Mouse (Mus musculus) cerebellum, adult 11-12 months (tissue): ENCODE results near the gene Cfap61.
"Not testable (repeated sequence)": the region's sequence is repeated elsewhere in the genome, so short reads cannot be mapped to it uniquely, and the experiment has no call there.

ENCODE experiments used
- DNase-seq: peaks from one replicate; pipeline ENCODE4 v3.0.0; 2022

The Cfap61 gene

GRCm38 (mm10) chr2:145934339-145935231 is at the start of gene Cfap61, which contains the start of gene Crnkl1:
Gene Cfap61, plus strand, starts transcription at chr2:145934784.
Gene Crnkl1, minus strand, starts transcription at chr2:145935014.
- DNase-seq: peak; percentile 93

- no peak for DNase-seq
Observed at GRCm38 (mm10) chr2:145884913-145885785, 49.4 kb upstream of the Cfap61 start.

GRCm38 (mm10) chr2:145887937-145888765 is 46.4 kb upstream of the Cfap61 start:
- no peak for DNase-seq

- no peak for DNase-seq
Observed at GRCm38 (mm10) chr2:145888766-145889480, 45.7 kb upstream of the Cfap61 start.

- DNase-seq: no peak
Observed at GRCm38 (mm10) chr2:145890571-145890970, 44.0 kb upstream of the Cfap61 start.

- no peak for DNase-seq
Observed at GRCm38 (mm10) chr2:145893756-145894155, 40.8 kb upstream of the Cfap61 start.

GRCm38 (mm10) chr2:145898106-145898505 is 36.5 kb upstream of the Cfap61 start:
- peak; percentile 78 for DNase-seq

GRCm38 (mm10) chr2:145900318-145900717 is 34.3 kb upstream of the Cfap61 start:
- DNase-seq: not testable (repeated sequence)

- DNase-seq: peak; percentile 56
Observed at GRCm38 (mm10) chr2:145901861-145902260, 32.7 kb upstream of the Cfap61 start, which contains the start of gene Naa20. Gene Naa20, plus strand, starts transcription at chr2:145902099.

GRCm38 (mm10) chr2:145903061-145903901 is 31.3 kb upstream of the Cfap61 start:
- DNase-seq: peak; percentile 90

GRCm38 (mm10) chr2:145903983-145904616 is 30.5 kb upstream of the Cfap61 start:
- no peak for DNase-seq

GRCm38 (mm10) chr2:145905156-145905555 is 29.4 kb upstream of the Cfap61 start:
- DNase-seq: no peak

GRCm38 (mm10) chr2:145905884-145906283 is 28.7 kb upstream of the Cfap61 start:
- not testable (repeated sequence) for DNase-seq

GRCm38 (mm10) chr2:145920941-145921650 is 13.5 kb upstream of the Cfap61 start:
- no peak for DNase-seq

GRCm38 (mm10) chr2:145936975-145937374 is 2.4 kb downstream of the Cfap61 start:
- DNase-seq: no peak

- DNase-seq: no peak
Observed at GRCm38 (mm10) chr2:145941403-145941802, 6.8 kb downstream of the Cfap61 start.

- DNase-seq: no peak
Observed at GRCm38 (mm10) chr2:145944286-145944685, 9.7 kb downstream of the Cfap61 start.

- DNase-seq: no peak
Observed at GRCm38 (mm10) chr2:145948402-145948954, 13.9 kb downstream of the Cfap61 start.

GRCm38 (mm10) chr2:145949475-145950068 is 15.0 kb downstream of the Cfap61 start:
- DNase-seq: no peak
